Mouse (Mus musculus): ENCODE data around the gene D630045J12Rik.

Gene D630045J12Rik

GRCm38 (mm10) chr6:38242833-38243232 is 11.0 kb downstream of the D630045J12Rik start:
- no peak for DNase-seq (ENCODE audit: low read depth, low spot score)

- DNase-seq (ENCODE audit: low read depth, low spot score) = no peak
Measured at GRCm38 (mm10) chr6:38242295-38242830, 11.4 kb downstream of the D630045J12Rik start.

DNA sequence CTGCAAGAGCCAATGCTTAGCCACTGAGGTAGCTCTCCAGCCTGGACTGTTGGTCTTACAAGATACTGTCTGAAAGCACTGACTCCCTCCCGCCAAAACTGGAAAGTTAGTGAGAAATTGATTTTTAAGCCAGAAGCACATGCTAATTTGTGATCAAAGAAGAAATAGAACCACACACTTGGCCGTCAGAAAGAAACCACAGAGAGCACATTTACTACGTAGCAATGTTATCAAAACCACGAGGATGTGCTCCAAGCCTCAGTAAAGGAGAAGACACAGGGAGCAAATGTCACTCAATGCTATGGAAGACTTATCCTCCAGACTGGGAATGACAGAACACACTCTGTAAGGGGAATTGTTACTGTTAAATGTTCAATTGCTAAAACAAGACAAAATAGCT is 12.3 kb downstream of the D630045J12Rik start:
- no peak for DNase-seq (ENCODE audit: low read depth, low spot score)

DNA sequence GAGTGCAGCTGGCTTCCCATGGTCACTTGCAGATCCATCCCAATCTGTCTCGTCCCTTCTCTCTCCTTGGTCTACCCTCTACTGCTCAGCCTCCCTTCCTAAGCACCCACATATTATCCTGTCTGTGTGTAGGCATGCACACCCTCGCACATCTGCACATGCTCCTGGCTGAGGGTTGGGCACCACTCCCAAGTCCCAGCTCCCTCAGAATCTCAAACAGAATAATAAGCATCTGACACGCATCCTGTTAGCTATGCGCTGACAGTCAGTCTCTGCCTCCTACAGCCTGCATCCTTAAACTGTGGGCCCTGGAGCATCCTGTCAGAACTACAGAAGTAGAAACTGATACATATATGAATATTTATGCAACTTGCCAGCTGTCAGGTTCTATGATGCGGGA is 13.2 kb downstream of the D630045J12Rik start:
- DNase-seq (ENCODE audit: low read depth, low spot score) = no peak

DNA sequence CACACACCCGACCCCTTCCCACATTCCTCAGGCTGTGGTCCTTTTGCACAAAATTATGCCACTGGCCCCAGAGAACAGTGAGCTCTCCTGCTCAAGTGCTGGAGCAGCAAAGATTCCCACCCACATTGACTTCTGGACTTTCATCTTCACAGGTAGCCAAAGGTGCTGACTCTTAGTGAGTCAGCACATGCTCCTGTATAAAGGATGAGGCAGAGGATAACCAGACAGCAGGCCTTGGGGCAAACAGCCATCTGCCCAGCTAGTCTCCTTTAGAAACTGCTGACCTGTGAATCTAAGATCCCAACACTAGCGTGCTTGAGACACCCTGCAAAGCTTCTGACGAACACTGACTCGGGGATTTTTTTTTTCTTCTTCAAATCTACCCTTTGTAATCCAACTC is 15.4 kb downstream of the D630045J12Rik start:
- DNase-seq (ENCODE audit: low read depth, low spot score) = no peak

GRCm38 (mm10) chr6:38235991-38236658 is 17.7 kb downstream of the D630045J12Rik start:
- DNase-seq (ENCODE audit: low read depth, low spot score) = no peak

DNA sequence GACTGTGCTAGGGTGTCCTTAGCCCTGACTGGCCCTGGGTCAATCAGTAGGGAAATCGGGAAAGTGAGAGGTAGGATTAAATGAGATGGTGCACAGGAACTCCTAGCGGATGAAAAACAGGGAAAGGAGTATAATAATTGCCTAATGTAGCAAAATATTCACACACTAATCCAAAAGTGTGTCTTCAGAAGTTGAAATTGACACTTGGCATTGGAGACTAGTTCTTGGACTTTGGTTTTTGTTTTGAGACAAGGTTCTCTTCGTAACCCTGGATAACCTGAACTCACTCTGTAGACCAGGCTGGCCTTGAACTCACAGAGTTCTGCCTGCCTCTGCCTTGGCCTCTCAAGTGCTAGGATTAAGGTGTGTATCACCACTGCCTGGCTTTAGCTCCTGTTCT is 20.0 kb downstream of the D630045J12Rik start:
- DNase-seq (ENCODE audit: low read depth, low spot score) = no peak

GRCm38 (mm10) chr6:38232917-38233316 is 20.9 kb downstream of the D630045J12Rik start:
- no peak for DNase-seq (ENCODE audit: low read depth, low spot score)

- no peak for DNase-seq (ENCODE audit: low read depth, low spot score)
Measured at GRCm38 (mm10) chr6:38231994-38232393, 21.8 kb downstream of the D630045J12Rik start.

DNA sequence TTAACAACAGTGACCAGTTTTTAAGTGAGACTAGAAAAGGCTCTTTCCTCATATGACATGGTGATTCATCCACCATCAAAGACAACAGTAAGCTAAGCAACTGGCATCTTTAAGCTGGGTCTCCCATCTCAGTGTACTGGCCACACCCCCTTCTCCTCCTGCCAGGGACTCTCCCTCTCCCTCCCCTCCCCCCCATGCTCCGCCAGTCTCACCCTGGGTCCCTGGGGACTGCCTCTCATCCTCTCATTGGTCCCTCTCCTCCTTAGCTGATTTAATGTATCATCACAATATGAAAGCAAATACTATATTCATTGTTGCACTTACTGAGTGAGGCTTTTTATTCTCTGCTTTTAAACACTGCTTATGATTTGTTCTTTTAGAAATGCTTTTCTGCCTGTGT is 29.7 kb downstream of the D630045J12Rik start:
- no peak for DNase-seq (ENCODE audit: low read depth, low spot score)

DNA sequence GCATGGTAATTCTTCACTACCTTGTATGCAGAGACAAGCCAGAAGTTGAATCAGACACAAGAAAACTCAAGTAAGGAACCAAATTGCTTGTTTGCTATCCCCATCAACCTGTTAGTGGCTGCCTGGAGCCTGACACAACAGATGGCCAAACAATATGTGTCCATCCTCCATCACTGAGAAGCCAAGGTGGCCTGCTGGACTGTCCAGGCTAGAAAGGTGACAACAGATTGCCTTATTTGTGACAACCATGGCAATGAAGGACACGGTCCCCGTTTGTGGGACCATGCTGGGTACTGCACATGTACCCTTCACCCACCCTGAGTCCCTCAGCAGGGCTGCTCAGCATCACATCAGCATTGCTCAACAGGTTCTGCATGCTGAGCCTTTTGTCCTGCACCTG is 34.5 kb downstream of the D630045J12Rik start:
- DNase-seq (ENCODE audit: low read depth, low spot score) = no peak

DNA sequence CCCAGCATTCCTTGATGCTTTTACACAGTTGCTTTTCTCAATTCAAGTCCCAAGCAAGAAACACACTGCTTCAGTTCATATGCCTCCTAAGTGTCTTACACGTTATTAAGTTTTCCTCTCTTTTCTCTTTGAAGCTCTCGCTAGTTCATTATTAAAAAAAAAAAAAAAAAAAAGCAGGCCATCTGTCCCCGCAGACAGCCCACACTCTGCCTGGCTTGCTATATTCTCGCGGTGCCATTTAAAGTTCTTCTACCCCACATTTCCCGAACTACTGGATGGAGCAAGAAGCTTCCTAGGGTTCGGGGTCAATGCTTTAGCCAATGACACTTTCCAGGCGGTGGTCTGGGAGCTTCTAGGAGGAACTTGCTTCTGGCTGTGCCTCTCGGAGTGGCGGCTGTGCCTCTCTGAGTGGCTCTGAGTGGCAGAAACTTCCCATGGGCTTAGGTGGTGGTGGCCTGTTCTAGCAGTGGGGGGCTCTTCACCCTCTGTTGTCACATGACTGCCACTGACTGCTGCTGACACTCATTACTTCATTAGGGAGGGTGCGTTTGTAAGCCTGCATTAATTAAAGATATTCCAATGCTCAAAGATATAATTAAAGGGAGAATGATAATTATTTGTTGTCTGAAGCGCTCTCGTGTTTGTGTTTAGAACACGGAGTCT is 38.2 kb downstream of the D630045J12Rik start:
- no peak for DNase-seq (ENCODE audit: low read depth, low spot score)

DNA sequence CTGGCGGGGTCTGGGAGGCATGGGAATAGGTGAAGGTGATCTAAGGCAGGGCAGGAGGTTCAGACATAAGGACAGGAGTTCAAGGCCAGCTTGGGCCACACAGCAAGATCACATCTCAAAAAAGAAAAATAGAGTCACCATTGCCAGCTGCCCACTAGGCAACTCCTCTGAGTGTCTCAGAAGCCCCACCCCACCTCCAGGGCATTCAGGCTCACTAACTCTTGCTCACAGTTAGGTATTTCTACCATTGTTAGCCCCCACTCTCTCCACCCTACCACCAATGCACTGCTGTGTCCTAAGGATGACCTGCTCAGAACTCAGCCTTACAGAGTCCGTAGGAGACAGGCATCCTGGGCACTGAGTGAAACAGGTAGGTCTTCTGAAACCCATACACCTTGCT is 46.2 kb downstream of the D630045J12Rik start:
- no peak for DNase-seq (ENCODE audit: low read depth, low spot score)

DNA sequence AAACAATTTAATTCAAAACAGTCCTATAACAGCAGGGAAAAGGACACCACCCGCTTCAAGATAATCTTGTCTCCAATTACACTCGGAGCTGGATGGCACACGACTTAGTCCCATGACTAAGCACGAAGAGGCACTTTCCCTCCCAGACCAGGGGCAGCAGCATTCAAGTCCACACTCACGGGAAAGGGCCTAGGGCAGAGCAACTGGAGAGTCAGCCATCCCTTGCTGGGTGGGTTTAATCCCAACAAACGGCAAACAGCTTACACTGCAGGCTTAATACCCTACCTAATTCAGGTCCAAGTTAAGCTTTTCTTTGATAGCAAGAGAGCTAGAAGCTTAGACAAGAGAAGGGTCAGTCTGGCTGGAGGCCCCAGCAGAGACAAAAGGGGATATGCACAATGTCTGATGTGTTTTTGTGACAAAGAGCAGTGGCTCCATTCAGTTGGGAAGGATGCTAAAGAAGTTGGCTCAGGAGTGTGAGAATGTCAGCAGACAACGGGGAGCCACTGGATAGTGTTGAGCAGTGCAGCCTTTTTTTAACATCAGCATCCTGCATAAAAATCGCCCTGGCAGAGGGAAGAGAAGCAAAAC is 46.8 kb downstream of the D630045J12Rik start:
- peak; percentile 20 for DNase-seq (ENCODE audit: low read depth, low spot score)

DNA sequence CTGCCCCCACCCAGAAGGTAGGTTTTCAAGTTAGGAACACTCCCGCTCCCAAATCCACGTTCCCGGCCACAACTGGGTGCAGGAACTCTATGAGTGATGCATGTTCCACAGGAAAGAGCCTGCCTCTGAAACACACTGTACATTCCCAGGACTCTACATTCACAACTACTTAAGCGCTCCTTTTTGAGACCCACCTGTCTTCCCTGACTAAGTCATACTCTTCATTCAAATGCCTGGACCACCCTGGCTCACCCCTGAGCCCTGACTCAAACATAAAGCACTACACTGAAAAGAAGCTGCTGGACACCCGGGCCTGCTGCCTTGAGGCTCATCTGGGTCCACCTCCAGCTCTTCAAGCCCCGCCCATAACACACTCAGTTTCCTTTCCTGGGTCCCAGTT is 48.4 kb downstream of the D630045J12Rik start:
- DNase-seq (ENCODE audit: low read depth, low spot score) = no peak

DNA sequence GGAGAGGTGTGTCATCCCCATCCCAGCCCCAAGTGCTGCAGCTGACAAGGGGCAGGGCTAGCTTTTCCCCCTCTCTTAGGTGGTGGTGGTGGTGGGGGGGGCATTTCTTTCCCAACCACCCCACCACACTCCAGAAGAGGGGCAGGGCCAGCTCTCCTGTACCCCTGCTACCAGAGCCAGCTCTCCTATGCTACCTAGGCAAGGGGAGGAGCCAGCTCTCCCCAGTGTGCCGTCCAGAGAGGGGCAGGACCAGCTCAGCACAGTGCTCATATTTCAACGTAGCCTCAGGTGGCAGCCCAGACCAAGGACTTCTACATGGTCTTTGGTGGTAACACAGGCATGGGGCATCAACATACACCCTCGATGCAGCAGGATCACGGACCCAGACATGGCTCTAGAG is 50.0 kb downstream of the D630045J12Rik start:
- no peak for DNase-seq (ENCODE audit: low read depth, low spot score)

DNA sequence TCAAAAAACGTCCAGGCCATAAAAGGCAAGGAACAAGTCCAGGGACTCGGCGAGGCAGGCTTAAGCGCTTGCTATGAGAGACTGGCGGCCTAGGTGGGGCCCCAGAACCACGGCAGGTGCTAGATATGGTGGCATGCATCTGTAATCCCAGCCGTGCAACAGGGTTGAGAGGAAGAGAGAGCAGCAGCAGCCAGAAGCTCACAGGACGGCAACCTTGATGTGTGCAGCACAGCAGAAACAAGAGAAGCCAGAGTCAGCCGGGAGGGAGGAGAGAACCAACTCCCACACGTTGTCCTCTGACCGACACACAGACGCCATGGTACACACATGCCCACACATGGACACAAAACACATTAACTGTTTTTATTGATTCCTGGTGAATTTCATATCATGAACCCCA is 51.0 kb downstream of the D630045J12Rik start:
- DNase-seq (ENCODE audit: low read depth, low spot score) = no peak

- DNase-seq (ENCODE audit: low read depth, low spot score) = no peak
Measured at GRCm38 (mm10) chr6:38201495-38201894, 52.3 kb downstream of the D630045J12Rik start.

GRCm38 (mm10) chr6:38199599-38199998 is 54.2 kb downstream of the D630045J12Rik start:
- no peak for DNase-seq (ENCODE audit: low read depth, low spot score)

- no peak for DNase-seq (ENCODE audit: low read depth, low spot score)
Measured at GRCm38 (mm10) chr6:38198727-38199126, 55.1 kb downstream of the D630045J12Rik start.

DNA sequence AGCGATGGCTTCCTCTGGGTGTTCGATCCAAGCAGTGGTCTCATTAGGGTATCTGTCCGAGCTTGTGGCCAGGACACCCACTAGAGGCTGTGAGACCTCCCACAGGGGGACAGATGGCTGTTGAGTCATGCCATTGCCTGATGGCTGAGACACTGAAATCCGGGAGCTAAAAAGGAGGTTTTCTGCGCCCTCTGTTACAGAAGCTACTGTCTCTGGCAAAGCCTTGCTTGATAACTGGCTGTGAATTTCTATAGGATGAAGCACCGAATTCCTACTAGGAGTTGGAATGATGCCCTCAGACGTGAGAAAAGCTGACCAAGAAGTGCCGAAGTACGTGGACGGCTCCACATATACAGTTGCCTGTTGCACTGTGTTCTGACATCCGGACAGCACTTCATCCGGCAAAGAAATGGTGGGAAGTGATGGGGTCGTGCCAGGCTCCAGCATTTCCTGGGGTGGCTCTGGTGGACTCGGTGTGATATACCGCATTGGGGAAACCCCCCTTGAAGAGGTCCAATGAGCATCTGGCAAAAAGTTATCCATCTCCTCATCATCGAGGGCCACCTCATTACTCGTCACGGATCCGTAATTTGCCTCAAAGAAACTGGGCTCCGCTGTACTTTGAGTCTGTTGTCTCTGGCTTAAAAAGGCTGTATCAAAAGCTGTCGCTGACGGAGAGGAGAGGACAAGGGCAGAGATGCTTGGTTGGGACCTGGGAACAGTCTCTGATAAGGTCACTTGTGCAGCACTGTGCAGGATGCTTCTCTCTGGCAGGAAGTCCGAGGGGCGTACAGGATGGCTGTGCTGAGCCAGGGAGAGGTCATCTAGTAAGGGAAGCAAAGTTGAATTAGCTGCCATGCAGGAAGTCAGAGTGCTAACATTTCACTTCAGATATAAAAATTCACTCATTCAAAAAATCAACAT is 57.3 kb downstream of the D630045J12Rik start:
- DNase-seq (ENCODE audit: low read depth, low spot score) = no peak

DNA sequence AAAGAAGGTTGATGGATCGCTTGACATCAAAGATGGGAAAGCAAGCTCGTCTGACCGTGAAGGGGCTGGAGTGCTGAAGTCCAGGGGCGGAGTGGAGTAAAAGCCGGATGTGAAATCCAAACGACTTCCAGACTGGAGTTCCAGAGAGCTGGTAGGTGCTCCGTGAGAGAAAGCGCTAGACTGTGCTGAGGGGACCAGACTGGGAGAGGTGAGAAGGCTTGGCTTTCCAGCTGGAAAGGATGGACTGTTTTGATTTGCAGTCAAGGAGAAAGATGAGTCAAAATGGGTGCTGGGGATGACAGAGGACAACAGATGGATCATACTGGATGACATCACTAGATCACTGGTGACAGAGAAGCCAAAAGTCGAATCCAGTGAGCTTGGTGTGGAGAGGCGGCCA is 58.5 kb downstream of the D630045J12Rik start:
- no peak for DNase-seq (ENCODE audit: low read depth, low spot score)

All from embryo, embryonic 11.5 days (tissue).